Mouse (Mus musculus): ENCODE results near the gene Ywhab.

The Ywhab gene

GRCm38 (mm10) chr2:163994654-163994976 lies at the start of gene Ywhab:
Ywhab (plus strand) TSS chr2:163994960.
- DNase-seq, result no peak

GRCm38 (mm10) chr2:163946221-163946620 lies 48.5 kb upstream of the Ywhab start:
- DNase-seq, result no peak

- no peak for DNase-seq
Measured at GRCm38 (mm10) chr2:163947976-163948375, 46.8 kb upstream of the Ywhab start.

- peak; percentile 40 for DNase-seq
Measured at GRCm38 (mm10) chr2:163951770-163952169, 43.0 kb upstream of the Ywhab start.

- DNase-seq, result no peak
Measured at GRCm38 (mm10) chr2:163953622-163954310, 41.0 kb upstream of the Ywhab start.

- DNase-seq, result no peak
Measured at GRCm38 (mm10) chr2:163964606-163965560, 29.9 kb upstream of the Ywhab start.

GRCm38 (mm10) chr2:163965706-163966105 lies 29.1 kb upstream of the Ywhab start:
- no peak for DNase-seq

GRCm38 (mm10) chr2:163968581-163968980 lies 26.2 kb upstream of the Ywhab start:
- peak; percentile 51 for DNase-seq

- no peak for DNase-seq
Measured at GRCm38 (mm10) chr2:163970326-163970725, 24.4 kb upstream of the Ywhab start.

GRCm38 (mm10) chr2:163974056-163974455 lies 20.7 kb upstream of the Ywhab start:
- no peak for DNase-seq

- no peak for DNase-seq
Measured at GRCm38 (mm10) chr2:163976448-163976847, 18.3 kb upstream of the Ywhab start.

GRCm38 (mm10) chr2:163987233-163987632 lies 7.5 kb upstream of the Ywhab start:
- no peak for DNase-seq

- no peak for DNase-seq
Measured at GRCm38 (mm10) chr2:163992871-163993270, 1.9 kb upstream of the Ywhab start.

GRCm38 (mm10) chr2:163994977-163995862 lies 460 bp downstream of the Ywhab start:
- peak; percentile 91 for DNase-seq

GRCm38 (mm10) chr2:163996275-163996674 lies 1.5 kb downstream of the Ywhab start:
- no peak for DNase-seq

GRCm38 (mm10) chr2:163996899-163997298 lies 2.1 kb downstream of the Ywhab start:
- no peak for DNase-seq

- DNase-seq, result no peak
Measured at GRCm38 (mm10) chr2:163998981-163999380, 4.2 kb downstream of the Ywhab start.

GRCm38 (mm10) chr2:164002637-164003036 lies 7.9 kb downstream of the Ywhab start:
- DNase-seq, result no peak

- no peak for DNase-seq
Measured at GRCm38 (mm10) chr2:164004503-164004902, 9.7 kb downstream of the Ywhab start.

GRCm38 (mm10) chr2:164006932-164007331 lies 12.2 kb downstream of the Ywhab start:
- peak; percentile 50 for DNase-seq

- DNase-seq, result no peak
Measured at GRCm38 (mm10) chr2:164007547-164007946, 12.8 kb downstream of the Ywhab start.

GRCm38 (mm10) chr2:164007987-164008545 lies 13.3 kb downstream of the Ywhab start:
- DNase-seq, result no peak

GRCm38 (mm10) chr2:164009227-164009626 lies 14.5 kb downstream of the Ywhab start:
- DNase-seq, result no peak

Measured in thymus, postnatal 25 days (tissue).